Mouse (Mus musculus): ENCODE data around the gene Acaa1a.
"Not testable (repeated sequence)": the region's sequence is repeated elsewhere in the genome, so short reads cannot be mapped to it uniquely, and the experiment has no call there.

The Acaa1a gene

DNA sequence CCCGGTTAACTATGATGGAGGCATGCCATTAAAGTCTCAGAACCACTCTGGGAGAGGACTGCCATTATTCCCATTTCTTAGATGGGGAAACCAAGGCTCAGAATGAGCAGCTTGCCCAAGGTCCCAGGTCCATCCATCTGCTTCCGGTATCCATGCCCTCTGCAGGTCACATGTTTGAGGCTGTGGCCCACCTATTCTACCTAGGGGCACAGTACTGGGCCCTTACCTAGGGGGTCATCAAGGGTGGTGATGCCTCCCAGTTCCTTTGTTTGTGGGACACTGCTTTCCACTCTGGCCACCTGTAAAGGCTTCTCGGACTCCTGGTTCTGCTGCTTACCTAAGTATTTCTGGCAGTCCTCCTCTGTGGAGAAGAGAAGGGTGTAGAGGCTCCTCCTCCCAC is 1.1 kb upstream of the Acaa1a start:
- in situ Hi-C loops (cut with MboI, MseI) = no loop called here

GRCm38 (mm10) chr9:119339106-119339505 is 370 bp upstream of the Acaa1a start:
- in situ Hi-C loops (cut with MboI, MseI) = no loop called here

- in situ Hi-C loops (cut with MboI, MseI) = loop anchor here in 1 of 2 experiments (10.0 kb wide), 1 partner anchor 635 kb away; no protein-coding TSS in a partner anchor
These were observed 720 bp downstream of the Acaa1a start for GRCm38 (mm10) chr9:119340212-119340580.

- in situ Hi-C loops (cut with MboI, MseI) = loop anchor here in 1 of 2 experiments (10.0 kb wide), 1 partner anchor 634 kb away; no protein-coding TSS in a partner anchor
These were observed 1.7 kb downstream of the Acaa1a start, which contains the start of gene Myd88 for GRCm38 (mm10) chr9:119340909-119341816. Myd88 (minus strand) TSS chr9:119341411.

DNA sequence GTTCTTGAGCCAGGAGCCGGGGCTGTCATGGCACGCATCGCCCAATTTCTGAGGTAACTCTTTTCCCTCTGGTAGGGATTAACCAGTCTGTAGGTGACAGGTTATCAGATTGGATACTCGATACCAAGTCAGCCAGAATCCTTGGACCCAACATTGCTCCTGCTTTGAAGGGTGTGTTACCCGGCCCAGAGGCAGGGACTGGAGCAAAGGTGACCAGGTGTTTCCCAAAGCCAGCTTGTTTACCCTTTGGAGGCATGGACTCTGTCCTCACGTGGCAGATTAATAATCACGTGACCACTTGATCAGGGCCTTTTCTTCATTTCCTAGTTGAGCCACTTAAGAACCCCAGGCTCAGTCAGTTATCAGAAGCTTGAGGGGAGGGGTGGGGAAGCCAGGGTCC is 3.3 kb downstream of the Acaa1a start:
- in situ Hi-C loops (cut with MboI, MseI) = loop anchor here in 1 of 2 experiments (10.0 kb wide), 1 partner anchor 632 kb away; no protein-coding TSS in a partner anchor

DNA sequence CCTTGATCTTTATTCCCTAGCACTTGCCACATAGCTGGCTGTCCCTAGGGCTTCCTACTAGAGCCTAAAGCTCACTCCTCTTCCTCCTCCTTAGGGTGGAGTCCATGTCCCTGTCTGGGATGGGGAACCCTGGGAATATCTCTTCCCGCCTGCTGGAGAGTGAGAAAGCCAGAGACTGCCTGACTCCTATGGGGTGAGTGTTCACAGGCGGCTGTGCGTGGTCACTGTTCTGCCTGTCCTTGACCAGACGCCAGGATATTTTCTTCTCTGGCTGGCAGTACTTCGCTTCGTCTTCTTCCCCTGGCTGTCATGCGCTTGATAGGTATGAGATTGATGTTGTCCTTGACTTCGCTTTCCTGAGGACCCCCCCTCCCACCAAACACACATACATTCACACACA is 6.9 kb downstream of the Acaa1a start:
- in situ Hi-C loops (cut with MboI, MseI) = loop anchor here (5.0 to 10.0 kb wide), 3 partner anchors 199 to 628 kb away; partner anchors contain the start of gene Dlec1 (in 1 of the 2)

GRCm38 (mm10) chr9:119350531-119350930 is 11.1 kb downstream of the Acaa1a start:
- in situ Hi-C loops (cut with MboI, MseI) = no loop called here

GRCm38 (mm10) chr9:119350947-119351705 is 11.7 kb downstream of the Acaa1a start:
- in situ Hi-C loops (cut with MboI, MseI) = no loop called here

- in situ Hi-C loops (cut with MboI, MseI) = no loop called here
These were observed 12.6 kb downstream of the Acaa1a start for GRCm38 (mm10) chr9:119352060-119352459.

GRCm38 (mm10) chr9:119353926-119354325 is 14.4 kb downstream of the Acaa1a start:
- in situ Hi-C loops (cut with MboI, MseI) = no loop called here

DNA sequence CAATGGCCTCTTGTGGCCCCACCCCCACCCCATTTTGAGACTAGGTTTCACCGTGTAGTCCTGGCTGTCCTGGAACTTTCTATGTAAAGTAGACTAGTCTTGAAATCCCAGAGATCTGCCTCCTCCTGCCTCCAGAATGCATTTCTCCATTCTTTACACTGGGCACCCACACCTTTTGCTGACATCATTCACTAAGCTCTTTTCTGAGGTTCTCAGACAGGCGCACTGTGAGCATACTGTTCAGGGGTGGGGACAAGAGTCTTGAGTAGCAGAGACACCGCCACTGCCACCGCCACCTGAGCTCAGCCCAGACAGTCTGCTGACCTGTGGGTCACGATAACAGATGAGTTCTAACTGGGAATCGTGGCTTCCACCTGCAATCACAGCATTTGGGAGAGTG is 16.5 kb downstream of the Acaa1a start:
- in situ Hi-C loops (cut with MboI, MseI) = loop anchor here in 1 of 2 experiments (5.0 kb wide), 1 partner anchor 754 kb away; no protein-coding TSS in a partner anchor

DNA sequence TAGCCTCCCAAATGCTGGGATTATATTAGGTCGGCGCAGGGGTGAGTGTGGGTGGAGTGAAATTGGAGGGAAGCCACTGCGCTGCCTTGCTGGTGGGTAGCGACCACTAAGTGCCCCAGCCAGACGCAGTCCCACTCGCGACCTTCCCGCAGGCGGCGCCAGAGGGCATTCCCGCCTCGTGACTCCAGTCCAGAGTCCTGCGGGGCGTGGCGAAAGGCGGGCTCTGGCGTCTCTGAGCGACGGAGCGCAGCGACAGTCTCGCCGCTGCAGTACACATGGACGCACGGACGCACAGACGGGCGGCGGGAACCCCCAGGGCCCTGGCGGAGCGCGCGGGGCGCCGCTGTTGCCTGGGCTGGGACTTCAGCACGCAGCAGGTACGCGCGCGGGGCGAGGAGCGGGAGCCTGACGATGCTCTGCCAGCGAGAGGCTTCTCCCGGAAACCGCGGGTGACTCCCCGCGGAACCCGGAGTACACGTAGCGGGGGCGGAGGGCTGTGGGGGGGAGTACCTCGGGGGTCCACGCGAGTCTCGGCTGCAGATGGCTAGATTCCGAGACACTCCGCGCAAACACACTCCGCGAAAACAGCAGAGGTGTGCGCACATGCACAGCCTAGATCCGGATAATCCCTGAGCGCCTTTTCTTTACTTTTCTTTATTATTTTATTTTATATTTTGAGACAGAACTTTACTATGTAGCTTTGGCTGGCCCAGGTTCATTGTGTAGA is 18.0 kb downstream of the Acaa1a start, which contains the start of gene Xylb:
Gene Xylb, plus strand, starts transcription at position 51 of the 727 bp plus-strand sequence.
- in situ Hi-C loops (cut with MboI, MseI) = loop anchor here in 1 of 2 experiments (5.0 kb wide), 1 partner anchor 755 kb away; no protein-coding TSS in a partner anchor

DNA sequence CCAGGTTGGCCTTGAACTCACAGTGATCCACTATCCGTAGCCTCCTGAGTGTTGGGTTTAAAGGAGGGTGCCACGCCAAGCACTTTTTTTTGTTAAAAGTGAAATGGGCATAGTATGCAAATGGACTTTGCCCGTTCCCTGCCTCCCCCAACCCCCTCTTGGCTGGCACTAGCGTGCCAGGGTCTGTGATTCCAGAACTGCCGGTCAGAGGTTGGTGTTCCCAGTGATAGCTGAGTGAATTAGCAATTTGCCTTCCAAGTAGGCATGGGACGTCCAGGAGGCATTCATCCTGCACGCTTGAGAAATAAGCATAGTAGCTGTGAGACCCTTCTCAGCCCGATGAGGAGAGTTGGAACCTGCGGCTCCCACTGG is 18.6 kb downstream of the Acaa1a start:
- in situ Hi-C loops (cut with MboI, MseI) = loop anchor here in 1 of 2 experiments (5.0 kb wide), 1 partner anchor 756 kb away; no protein-coding TSS in a partner anchor

DNA sequence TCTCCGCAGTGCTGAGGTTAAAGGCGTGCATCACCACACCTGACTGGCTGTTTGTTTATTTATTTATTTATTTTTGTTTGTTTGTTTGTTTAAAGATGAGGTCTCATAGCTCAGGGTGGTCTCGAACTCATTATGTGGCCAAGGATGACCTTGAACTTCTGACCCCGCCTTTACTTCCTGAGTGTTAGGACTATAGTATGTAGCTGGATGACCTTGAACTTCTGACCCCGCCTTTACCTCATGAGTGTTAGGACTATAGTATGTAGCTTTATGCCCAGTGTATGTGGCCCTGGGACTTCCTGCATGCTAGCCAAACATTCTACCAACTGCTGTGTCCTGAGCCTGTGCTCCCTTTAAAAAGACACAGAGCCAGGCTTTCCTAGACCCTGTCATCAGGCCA is 21.9 kb downstream of the Acaa1a start:
- in situ Hi-C loops (cut with MboI, MseI) = no loop called here

DNA sequence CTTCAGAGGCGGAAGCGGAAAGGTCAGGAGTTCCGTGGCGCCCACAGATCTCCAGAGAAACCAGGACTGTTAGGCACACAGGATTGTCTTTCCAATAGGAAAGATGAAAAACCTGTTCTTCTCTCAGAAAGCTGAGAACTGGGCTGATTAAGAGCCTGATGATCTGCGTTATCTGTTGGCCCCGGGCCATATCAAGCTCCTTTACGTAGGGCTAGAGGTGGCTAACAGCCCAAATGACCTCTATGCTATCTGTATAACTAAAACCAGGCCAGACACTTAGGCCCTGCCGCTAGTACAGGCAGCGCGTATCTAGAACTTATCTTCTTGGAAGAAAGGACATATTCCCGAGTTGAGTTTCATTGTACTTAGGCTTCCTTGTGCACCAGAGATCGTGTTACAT is 23.8 kb downstream of the Acaa1a start:
- in situ Hi-C loops (cut with MboI, MseI) = no loop called here

GRCm38 (mm10) chr9:119365284-119365683 is 25.8 kb downstream of the Acaa1a start, which contains the start of gene Slc22a14:
Slc22a14 (minus strand) TSS chr9:119365553.
- in situ Hi-C loops (cut with MboI, MseI) = no loop called here

DNA sequence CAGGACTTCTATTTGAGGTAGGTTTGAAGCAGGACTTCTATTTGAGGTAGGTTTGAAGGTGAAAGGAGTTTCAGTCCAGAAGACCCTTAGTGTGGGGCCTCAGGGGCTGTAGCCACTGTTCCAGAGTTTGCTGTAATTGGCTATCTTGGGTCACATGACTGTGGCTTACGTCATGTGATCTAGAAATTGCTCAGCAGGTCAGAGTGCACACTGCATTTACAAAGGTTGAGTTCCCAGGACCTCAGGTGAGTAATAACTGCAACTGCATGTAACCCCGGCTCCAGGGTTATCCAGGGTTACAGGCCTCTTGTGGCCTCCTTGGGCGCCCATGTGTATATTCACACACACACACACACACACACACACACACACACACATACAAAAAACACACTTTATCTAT is 28.9 kb downstream of the Acaa1a start:
- in situ Hi-C loops (cut with MboI, MseI) = no loop called here

DNA sequence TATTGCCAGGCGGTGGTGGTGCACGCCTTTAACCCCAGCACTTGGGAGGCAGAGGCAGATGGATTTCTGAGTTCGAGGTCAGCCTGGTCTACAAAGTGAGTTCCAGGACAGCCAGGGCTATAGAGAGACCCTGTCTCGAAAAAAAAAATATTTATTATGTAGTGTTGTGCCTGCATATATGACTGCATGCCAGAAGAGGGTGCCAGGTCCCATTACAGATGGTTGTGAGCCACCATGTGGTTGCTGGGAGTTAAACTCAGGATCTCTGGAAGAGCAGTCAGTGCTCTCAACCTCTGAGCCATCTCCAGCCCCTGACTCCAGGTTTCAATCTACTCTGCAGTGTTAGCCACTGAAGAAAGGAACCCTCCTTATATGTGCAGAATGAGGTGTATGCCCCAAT is 31.3 kb downstream of the Acaa1a start:
- in situ Hi-C loops (cut with MboI, MseI) = not testable (repeated sequence)

DNA sequence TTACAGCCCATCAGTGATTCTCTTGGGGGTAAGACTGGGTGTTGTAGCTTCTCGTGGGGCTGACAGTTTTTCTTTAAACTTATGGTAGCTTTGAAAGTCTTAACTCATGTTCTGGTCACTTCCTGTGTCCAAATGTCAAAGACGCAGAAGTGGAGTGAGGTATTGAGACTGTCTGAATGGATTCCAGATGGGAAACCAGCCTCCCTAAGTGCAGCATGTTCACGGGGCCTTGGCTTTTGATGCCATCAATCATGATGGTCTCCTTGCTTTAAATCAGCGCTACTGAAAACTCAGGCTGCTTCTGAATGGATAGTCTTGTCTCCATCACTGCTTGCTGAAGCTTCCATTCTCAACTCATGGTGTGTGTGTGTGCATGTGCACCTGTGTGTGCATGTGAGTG is 31.8 kb downstream of the Acaa1a start:
- in situ Hi-C loops (cut with MboI, MseI) = no loop called here

DNA sequence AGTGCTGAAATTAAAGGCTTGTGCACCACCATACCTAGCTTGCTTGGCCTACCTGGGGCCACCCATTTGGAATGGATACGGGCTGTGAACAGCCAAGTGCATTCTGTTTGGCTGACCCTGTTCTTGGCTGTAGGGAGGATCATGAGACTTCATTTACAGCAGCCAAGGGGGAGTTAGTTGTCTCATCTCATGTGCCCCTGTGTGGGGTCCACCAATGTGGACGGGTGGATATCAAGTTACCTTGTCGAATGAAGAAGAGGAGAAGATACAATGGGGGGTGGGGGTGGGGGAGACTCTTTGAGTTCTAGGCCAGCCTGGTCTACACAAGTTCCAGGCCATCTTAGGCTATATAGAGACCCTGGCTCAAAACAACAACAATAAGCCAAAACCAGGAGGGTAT is 35.5 kb downstream of the Acaa1a start:
- in situ Hi-C loops (cut with MboI, MseI) = no loop called here

- in situ Hi-C loops (cut with MboI, MseI) = no loop called here
These were observed 36.1 kb downstream of the Acaa1a start for GRCm38 (mm10) chr9:119375556-119375955.

Measured in T-helper 17 cell (primary cell).